ENCODE assay signal across 8 mouse cellular contexts in genomic region chr3:37419458-37419991, GRCm38 (mm10). TPM values are rescaled to one million over a fixed set of nuclear protein-coding genes. Genes with fewer than 3 reads are reported as not detected.
DNase-seq lines count a peak whose midpoint lies in the region; ATAC-seq and TF ChIP-seq lines count a peak whose summit lies in the region.

Gene Spata5, plus strand, starts transcription at chr3:37419896.

- no peaks in the 10 kb centered on the region for H3K36me3 ChIP-seq in hindbrain, postnatal 0 days (ENCODE audit: insufficient read depth, low read length)

- TF ChIP-seq CTCF in gastrocnemius, adult 2 months (IDR thresholded peaks at IDR 0.05) = no peak
- no peak for TF ChIP-seq CTCF in hindbrain, postnatal 0 days (IDR thresholded peaks at IDR 0.05; ENCODE audit: low read depth)
- TF ChIP-seq CTCF in left cerebral cortex, adult 2 months (IDR thresholded peaks at IDR 0.05) = no peak

- intact Hi-C loops in gastrocnemius, adult 2 months (cut with DNase I) = loop anchor here (10.0 kb wide), 1 partner anchor 215 kb away; no protein-coding TSS in a partner anchor
- intact Hi-C loops in left cerebral cortex, adult 2 months (cut with DNase I) = loop anchor here (2.0 kb wide), 1 partner anchor 107 kb away; the partner anchor contains the start of genes Bbs12 and Cetn4

- WGBS in hindbrain, postnatal 0 days = 0% methylated on average over 50 of the region's 50 CpGs

- DNase-seq in ZHBTc4 (ENCODE audit: low read depth, low spot score) = peak; percentile 100
- peak; percentile 99 for DNase-seq in gastrocnemius, adult 2 months
- DNase-seq in hindbrain, postnatal 0 days (ENCODE audit: low spot score) = peak; percentile 99
- DNase-seq in left cerebral cortex, adult 2 months (ENCODE audit: extremely low spot score in 1 of 2, low spot score in 2 of 2) = peak; percentile 93 to 97
- peak; percentile 94 to 95 for DNase-seq in right cerebral cortex, adult 2 months (ENCODE audit: low spot score in 2 of 2)
- DNase-seq in urinary bladder, postnatal 14 days (ENCODE audit: low spot score) = peak; percentile 99

- peak; percentile 78 for ATAC-seq in common myeloid progenitor, adult 5-6 weeks (replicated peaks; ENCODE audit: low read depth, poor library complexity, severe bottlenecking)
- ATAC-seq in hindbrain, postnatal 0 days = peak; percentile 97
- peak; percentile 75 for ATAC-seq in megakaryocyte, adult 5-6 weeks (ENCODE audit: poor library complexity, severe bottlenecking)

- H3K4me2 ChIP-seq in hindbrain, postnatal 0 days (ENCODE audit: low read depth, low read length) = peak within 1 kb of the TSS; percentile 88

- peaks cover 4% of the 10 kb centered on the region; the same call in 1 of the 2 replicates for H3K4me1 ChIP-seq in hindbrain, postnatal 0 days (ENCODE audit: insufficient read depth, low read length)

- H3K9ac ChIP-seq in hindbrain, postnatal 0 days (replicated peaks; ENCODE audit: low read length) = peak within 1 kb of the TSS; percentile 81

- H3K9me3 ChIP-seq in hindbrain, postnatal 0 days (ENCODE audit: low read length) = no peaks in the 10 kb centered on the region

- no peaks in the 10 kb centered on the region for H3K27me3 ChIP-seq in hindbrain, postnatal 0 days (ENCODE audit: insufficient read depth, low read length)

- peak within 1 kb of the TSS; percentile 99 for H3K4me3 ChIP-seq in gastrocnemius, adult 2 months
- H3K4me3 ChIP-seq in hindbrain, postnatal 0 days (ENCODE audit: low read length) = peak within 1 kb of the TSS; percentile 97
- peak within 1 kb of the TSS; percentile 67 for H3K4me3 ChIP-seq in left cerebral cortex, adult 2 months

- peak within 1 kb of the TSS; percentile 99 for H3K27ac ChIP-seq in gastrocnemius, adult 2 months
- H3K27ac ChIP-seq in hindbrain, postnatal 0 days = peak within 1 kb of the TSS; percentile 91
- peak within 1 kb of the TSS; percentile 95 for H3K27ac ChIP-seq in left cerebral cortex, adult 2 months

RNA-seq across cellular contexts. Expression of gene Spata5, which starts in this region (rescaled TPM):
- 174 and 222 TPM in 2 replicates for total RNA-seq in common myeloid progenitor, adult 5-6 weeks (2017)
- 10 to 100 TPM; 10.3 to 10.8 TPM for total RNA-seq in gastrocnemius, adult 2 months (2021)
- total RNA-seq in hindbrain, postnatal 0 days (2014; rRNA removed) = 12.2 and 13.2 TPM in 2 replicates
- 18.8 and 22.9 TPM in 2 replicates for polyA plus RNA-seq in hindbrain, postnatal 0 days (2015; fragmentation: Nextera tagmentation; extraction: Ambion mirVana)
- total RNA-seq in left cerebral cortex, adult 2 months (2021) = 10 to 100 TPM; 19.1 to 20.4 TPM
- 42.0 and 62.5 TPM in 2 replicates for total RNA-seq in megakaryocyte, adult 5-6 weeks (2015)
- 88.3 and 93.8 TPM in 2 replicates for total RNA-seq in megakaryocyte, adult 5-6 weeks (2017)

Comparison
In these comparisons a context has a peak if more than half of its experiments do, and no peak if none do; other contexts are left out.
1. Peak in every context shown above with its lines: DNase-seq, ATAC-seq, H3K4me3 ChIP-seq and H3K27ac ChIP-seq.